Mouse (Mus musculus) liver, adult 2 months (tissue): ENCODE data around the gene Nup107. TPM values are rescaled to one million over a fixed set of nuclear protein-coding genes. Genes with fewer than 3 reads are reported as not detected.

Experiments used
- DNase-seq: peaks from one replicate; pipeline ENCODE4 v3.0.0-alpha.2; 2011; ENCODE audit warnings: low read depth, low spot score; ENCODE audit errors: extremely low read depth
- H3K27ac ChIP-seq: fragments of 200-500 bp; replicated peaks from 2 replicates; pipeline ENCODE4 v1.5.1; 2012; ENCODE audit warnings: low read depth, mild to moderate bottlenecking, control low read depth, inconsistent platforms, low read length; ENCODE audit not compliant: insufficient read depth
- H3K27me3 ChIP-seq: fragments of 200-500 bp; 2 replicates; pipeline ENCODE4 v1.6.1; 2012; ENCODE audit warnings: mild to moderate bottlenecking, moderate library complexity, low read length, inconsistent platforms; ENCODE audit not compliant: control insufficient read depth, insufficient read depth
- H3K36me3 ChIP-seq: fragments of 200-500 bp; 2 replicates; pipeline ENCODE4 v1.6.1; 2012; ENCODE audit warnings: low read length, inconsistent platforms; ENCODE audit not compliant: control insufficient read depth, insufficient read depth
- H3K4me1 ChIP-seq: fragments of 200-500 bp; 2 replicates; pipeline ENCODE4 v1.6.1; 2011; ENCODE audit warnings: low read length; ENCODE audit not compliant: control insufficient read depth, insufficient read depth
- H3K4me3 ChIP-seq: fragments of 200-500 bp; 2 replicates; pipeline ENCODE4 v1.5.1; 2011; ENCODE audit warnings: low read depth, mild to moderate bottlenecking, control low read depth, low read length, moderate library complexity; ENCODE audit not compliant: insufficient read depth
- H3K79me2 ChIP-seq: fragments of 200-500 bp; 2 replicates; pipeline ENCODE4 v1.6.1; 2012; ENCODE audit warnings: inconsistent platforms, mild to moderate bottlenecking, low read length, moderate library complexity; ENCODE audit not compliant: control insufficient read depth, insufficient read depth
- H3K9ac ChIP-seq: fragments of 200-500 bp; 2 replicates; pipeline ENCODE4 v1.6.1; 2012; ENCODE audit warnings: low read depth, mild to moderate bottlenecking, control low read depth, inconsistent platforms, low read length
- CTCF ChIP-seq: fragments of 200-500 bp; IDR thresholded peaks from 2 replicates; pipeline ENCODE4 v1.5.1; 2011; ENCODE audit warnings: low read depth, low read length, control low read depth
- POLR2A ChIP-seq: fragments of 200-500 bp; IDR thresholded peaks from 2 replicates; pipeline ENCODE4 v1.6.1; 2011; ENCODE audit warnings: low read length, control low read depth; ENCODE audit not compliant: insufficient read depth; ENCODE audit errors: extremely low read depth
- WGBS: fragments of 180-500 bp; shearing (Covaris S2); methylation state at CpG from one replicate; pipeline ENCODE4 v1.1.7; 2018; 5-methylcytosine and 5-hydroxymethylcytosine counted together
- polyA plus RNA-seq: library from polyadenylated mRNA; depleted of rRNA; stranded (reverse); fragments of >200 nt; gene quantifications from 2 replicates; pipeline ENCODE4 v1.2.3, GENCODE M21; 2012
- total RNA-seq: library from RNA; depleted of rRNA; stranded (reverse); fragments of >200 nt; gene quantifications from 2 replicates; pipeline ENCODE4 v1.2.3, GENCODE M21; 2014

Nup107 gene
- total and polyA plus RNA-seq, 2 experiments = 1.8 to 4.1 TPM

DNA sequence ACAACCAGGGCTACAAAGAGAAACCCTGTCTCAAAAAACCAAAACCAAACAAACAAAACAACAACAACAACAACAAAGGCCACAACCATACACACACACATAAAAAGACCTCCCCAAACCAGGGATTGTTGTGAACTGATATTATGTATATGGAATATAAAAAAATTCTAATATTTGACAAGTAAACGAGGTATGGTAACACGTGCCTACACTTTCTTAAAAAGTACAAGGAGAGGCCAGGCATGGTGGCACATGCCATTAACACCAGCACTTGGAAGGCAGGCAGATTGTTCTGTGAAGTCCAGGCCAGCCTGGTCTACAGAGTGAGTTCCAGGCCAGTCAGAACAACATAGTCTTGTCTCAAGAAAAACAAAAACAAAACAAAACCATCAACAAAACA, 49.3 kb downstream of the Nup107 start:
- WGBS = 90% methylated on average over 2 of the region's 2 CpGs
- no peak for TF ChIP-seq CTCF
- no peaks in the 10 kb centered on the region for H3K27me3 ChIP-seq
- H3K79me2 ChIP-seq = peaks cover 2% of the 10 kb centered on the region; the same call in 1 of the 2 replicates
- H3K4me1 ChIP-seq = no peaks in the 10 kb centered on the region; the same call in 1 of the 2 replicates
- DNase-seq = no peak
- H3K9ac ChIP-seq = no peak overlapping the region
- H3K36me3 ChIP-seq = peaks cover 6% of the 10 kb centered on the region
- H3K27ac ChIP-seq = no peak overlapping the region
- H3K4me3 ChIP-seq = no peak overlapping the region

DNA sequence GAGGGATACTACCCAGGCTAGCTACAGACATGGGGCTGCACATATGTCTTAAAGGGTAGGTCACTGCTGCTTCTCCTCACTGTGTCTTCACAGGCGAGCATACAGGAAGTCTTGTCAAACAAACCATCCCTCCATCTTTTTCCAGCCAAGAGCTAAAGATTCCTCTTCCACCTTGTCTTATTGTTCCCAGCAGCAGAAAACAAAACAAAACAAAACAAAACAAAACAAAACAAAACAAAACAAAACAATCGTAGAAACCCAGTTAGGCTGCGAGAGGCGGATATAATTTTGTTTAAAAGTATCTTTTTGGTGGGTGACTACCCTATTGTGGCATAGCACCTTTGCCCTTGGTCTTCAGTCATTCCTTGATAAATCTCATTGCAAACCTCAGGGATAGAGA, 49.9 kb downstream of the Nup107 start:
- Histone ChIP-seq H3K4me1 (no peaks in the 10 kb centered on the region; the same call in 1 of the 2 replicates), H3K27ac (no peak overlapping the region), H3K27me3 (no peaks in the 10 kb centered on the region), H3K36me3 (peaks cover 6% of the 10 kb centered on the region), H3K79me2 (peaks cover 2% of the 10 kb centered on the region; the same call in 1 of the 2 replicates), H3K9ac (no peak overlapping the region), H3K4me3 (no peak overlapping the region)
- TF ChIP-seq POLR2A (no peak), CTCF (no peak)
- WGBS = 91% methylated on average over 4 of the region's 4 CpGs
- no peak for DNase-seq

DNA sequence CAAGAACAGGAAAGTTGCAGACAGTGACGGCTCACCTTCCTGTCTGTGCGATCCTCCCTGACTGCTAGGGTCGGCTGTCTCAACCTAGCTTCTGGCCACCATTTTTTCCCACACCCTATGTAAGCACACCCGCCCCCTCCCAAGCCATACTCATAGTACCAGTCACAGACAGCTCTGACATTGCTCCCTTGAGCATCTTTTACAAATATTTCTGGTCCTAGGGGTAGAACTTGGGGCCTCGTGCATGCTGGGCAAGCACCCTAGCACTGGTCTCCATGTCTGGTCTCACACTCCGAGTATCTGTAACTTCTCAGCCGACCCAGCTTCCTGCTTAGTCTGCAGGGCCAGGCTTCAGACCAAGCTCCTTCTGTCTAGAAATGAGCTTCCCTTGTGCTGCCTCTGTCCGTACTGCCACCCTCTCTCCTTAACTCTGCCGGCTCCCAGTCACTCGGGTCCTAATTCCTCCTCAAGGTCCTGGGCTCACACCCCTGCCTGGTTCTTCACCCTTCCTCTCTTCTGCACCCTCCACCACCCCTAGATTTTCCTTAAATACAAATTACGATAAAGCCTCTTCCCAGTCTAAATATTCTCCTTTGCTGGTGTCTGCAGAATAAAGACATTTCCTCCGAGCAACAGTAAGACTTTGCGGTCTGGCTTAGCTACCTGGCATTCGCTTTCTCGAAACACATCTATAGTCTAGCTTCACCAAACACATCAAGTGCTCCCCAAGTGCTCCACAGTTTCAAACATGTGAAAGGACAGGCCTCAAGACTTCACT, 50.6 kb downstream of the Nup107 start:
- Histone ChIP-seq H3K36me3 (peaks cover 6% of the 10 kb centered on the region), H3K79me2 (peaks cover 2% of the 10 kb centered on the region; the same call in 1 of the 2 replicates), H3K27me3 (no peaks in the 10 kb centered on the region), H3K27ac (no peak overlapping the region), H3K9ac (no peak overlapping the region), H3K4me1 (peaks cover 3% of the 10 kb centered on the region), H3K4me3 (no peak overlapping the region)
- no peak for TF ChIP-seq POLR2A
- TF ChIP-seq CTCF = no peak
- 87% methylated on average over 15 of the region's 15 CpGs for WGBS
- no peak for DNase-seq

DNA sequence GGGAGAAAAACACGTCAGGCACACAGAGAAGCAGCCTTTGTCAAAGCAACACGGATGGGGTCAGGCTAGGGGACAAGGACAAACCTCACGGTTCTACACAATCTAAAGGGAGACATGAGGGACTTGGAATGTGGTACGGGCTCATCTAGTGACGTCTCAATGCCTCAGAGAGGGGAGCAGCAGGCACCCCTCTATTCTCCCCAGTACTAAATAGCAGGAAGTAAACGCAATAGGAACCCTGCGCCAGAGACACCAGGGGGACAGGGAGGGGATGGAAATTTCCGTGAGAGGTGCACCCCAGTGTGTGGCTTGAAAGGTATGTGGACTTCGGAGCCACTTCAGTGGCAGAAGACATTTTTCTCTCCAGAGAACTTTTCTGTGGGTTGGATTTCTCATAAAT, 51.6 kb downstream of the Nup107 start:
- Histone ChIP-seq H3K27ac (no peak overlapping the region), H3K4me3 (no peak overlapping the region), H3K79me2 (peaks cover 2% of the 10 kb centered on the region; the same call in 1 of the 2 replicates), H3K36me3 (peaks cover 6% of the 10 kb centered on the region), H3K4me1 (peaks cover 10% of the 10 kb centered on the region; the same call in 1 of the 2 replicates), H3K9ac (no peak overlapping the region), H3K27me3 (no peaks in the 10 kb centered on the region)
- TF ChIP-seq POLR2A (no peak), CTCF (no peak)
- DNase-seq = no peak
- 93% methylated on average over 9 of the region's 9 CpGs for WGBS

DNA sequence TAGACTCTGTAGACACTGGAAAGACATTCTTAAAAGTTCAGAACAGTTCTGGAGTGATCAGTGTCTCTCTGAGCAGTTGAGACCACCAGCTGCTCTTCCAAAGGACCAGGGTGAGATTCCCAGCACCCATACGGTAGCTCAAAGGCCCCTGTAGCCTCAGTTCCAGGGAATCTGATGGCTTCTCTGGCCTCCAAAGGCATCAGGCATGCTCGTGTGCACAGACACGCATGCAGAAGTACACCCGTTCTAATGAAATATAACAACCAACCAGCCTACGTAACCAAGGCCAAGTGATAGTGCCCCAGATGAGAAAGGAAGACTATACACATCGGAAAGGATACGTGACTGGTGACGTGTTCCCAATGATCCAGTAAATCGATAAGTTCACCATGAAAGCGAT, 52.3 kb downstream of the Nup107 start:
- peaks cover 6% of the 10 kb centered on the region for H3K36me3 ChIP-seq
- TF ChIP-seq CTCF (no peak), POLR2A (no peak)
- no peaks in the 10 kb centered on the region for H3K27me3 ChIP-seq
- no peak overlapping the region for H3K27ac ChIP-seq
- H3K4me1 ChIP-seq = peaks cover 12% of the 10 kb centered on the region; the same call in 1 of the 2 replicates
- no peak for DNase-seq
- no peak overlapping the region for H3K4me3 ChIP-seq
- peaks cover 2% of the 10 kb centered on the region; the same call in 1 of the 2 replicates for H3K79me2 ChIP-seq
- H3K9ac ChIP-seq = no peak overlapping the region
- WGBS = over 99% methylated on average over 10 of the region's 10 CpGs

DNA sequence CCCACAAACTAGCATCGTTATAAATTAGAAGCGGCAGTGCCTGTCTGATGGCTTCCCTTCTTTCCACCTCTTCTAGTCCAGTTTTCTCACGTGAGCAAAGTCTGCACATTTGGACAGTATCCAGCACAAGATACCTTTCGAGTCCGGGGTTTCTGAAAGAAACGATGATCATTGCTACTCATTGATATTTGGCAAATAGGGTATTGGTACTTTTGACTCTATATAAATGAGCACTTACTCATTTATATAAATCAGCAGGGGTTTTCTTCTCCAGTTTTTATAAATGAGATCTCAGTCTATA, 52.9 kb downstream of the Nup107 start:
- TF ChIP-seq CTCF (no peak), POLR2A (no peak)
- 94% methylated on average over 6 of the region's 6 CpGs for WGBS
- no peak for DNase-seq
- Histone ChIP-seq H3K36me3 (peaks cover 6% of the 10 kb centered on the region), H3K27me3 (no peaks in the 10 kb centered on the region), H3K4me3 (no peak overlapping the region), H3K9ac (no peak overlapping the region), H3K4me1 (peaks cover 12% of the 10 kb centered on the region; the same call in 1 of the 2 replicates), H3K27ac (no peak overlapping the region), H3K79me2 (peaks cover 2% of the 10 kb centered on the region; the same call in 1 of the 2 replicates)
